Mouse (Mus musculus) cerebellum, adult 18-20 months (tissue): ENCODE results near the gene Bpgm.

ENCODE experiments used
- DNase-seq, 2 experiments: peaks; one replicate each; pipeline ENCODE4 v3.0.0; 2021

The Bpgm gene

GRCm38 (mm10) chr6:34475974-34476794 is at the start of gene Bpgm:
Gene Bpgm (plus strand): TSS chr6:34476207.
- peak; percentile 98 to 100 for DNase-seq

- no peak for DNase-seq
Measured at GRCm38 (mm10) chr6:34439006-34439405, 37.0 kb upstream of the Bpgm start.

GRCm38 (mm10) chr6:34441556-34442257 is 34.3 kb upstream of the Bpgm start:
- no peak for DNase-seq

GRCm38 (mm10) chr6:34443791-34444190 is 32.2 kb upstream of the Bpgm start:
- DNase-seq = no peak

GRCm38 (mm10) chr6:34447961-34448360 is 28.0 kb upstream of the Bpgm start:
- peak; percentile 71 to 72 for DNase-seq

- DNase-seq = no peak
Measured at GRCm38 (mm10) chr6:34448696-34449095, 27.3 kb upstream of the Bpgm start.

- DNase-seq = no peak
Measured at GRCm38 (mm10) chr6:34452963-34453770, 22.8 kb upstream of the Bpgm start.

GRCm38 (mm10) chr6:34459456-34459855 is 16.6 kb upstream of the Bpgm start:
- DNase-seq = no peak

- DNase-seq = no peak
Measured at GRCm38 (mm10) chr6:34460651-34461050, 15.4 kb upstream of the Bpgm start.

- no peak for DNase-seq
Measured at GRCm38 (mm10) chr6:34463582-34463981, 12.4 kb upstream of the Bpgm start.

GRCm38 (mm10) chr6:34471434-34472110 is 4.4 kb upstream of the Bpgm start:
- no peak for DNase-seq

GRCm38 (mm10) chr6:34473346-34473745 is 2.7 kb upstream of the Bpgm start:
- no peak for DNase-seq

GRCm38 (mm10) chr6:34474031-34474430 is 2.0 kb upstream of the Bpgm start:
- DNase-seq = no peak

GRCm38 (mm10) chr6:34475391-34475790 is 616 bp upstream of the Bpgm start:
- DNase-seq = no peak

- no peak for DNase-seq
Measured at GRCm38 (mm10) chr6:34478036-34478435, 2.0 kb downstream of the Bpgm start.

- DNase-seq = no peak
Measured at GRCm38 (mm10) chr6:34478677-34479360, 2.8 kb downstream of the Bpgm start.

- DNase-seq = no peak
Measured at GRCm38 (mm10) chr6:34479531-34479930, 3.5 kb downstream of the Bpgm start.

- no peak for DNase-seq
Measured at GRCm38 (mm10) chr6:34480749-34481148, 4.7 kb downstream of the Bpgm start.

- DNase-seq = no peak
Measured at GRCm38 (mm10) chr6:34481349-34481748, 5.3 kb downstream of the Bpgm start.

- no peak for DNase-seq
Measured at GRCm38 (mm10) chr6:34482842-34483241, 6.8 kb downstream of the Bpgm start.

GRCm38 (mm10) chr6:34483390-34483789 is 7.4 kb downstream of the Bpgm start:
- DNase-seq = no peak

- no peak for DNase-seq
Measured at GRCm38 (mm10) chr6:34483811-34484210, 7.8 kb downstream of the Bpgm start.
